Mouse (Mus musculus): ENCODE measurements around the gene Mfsd1.

DNA sequence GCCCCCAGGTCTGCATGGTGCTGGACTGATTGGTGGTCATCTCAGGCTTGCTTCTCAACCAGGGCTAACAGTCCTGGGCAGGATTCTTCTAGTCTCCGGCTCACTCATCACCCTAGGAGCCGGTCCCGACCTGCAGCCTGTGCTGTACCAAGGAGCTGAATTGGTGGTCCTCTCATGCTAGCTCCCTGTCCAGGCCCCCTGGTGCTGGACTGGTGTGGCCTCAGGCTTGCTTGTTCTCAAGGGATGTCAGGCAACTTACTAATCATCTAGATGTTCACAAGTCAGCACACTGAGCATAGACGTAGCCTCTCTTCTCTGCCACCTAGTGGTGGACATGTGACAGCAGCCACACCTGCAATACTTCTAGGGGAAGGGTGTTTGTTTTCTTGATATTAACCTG is 9.6 kb upstream of the Mfsd1 start:
- TF ChIP-seq POLR2A (IDR thresholded peaks at IDR 0.05; ENCODE audit: control insufficient read depth, extremely low read depth, insufficient read depth, low read length, poor library complexity) (no peak), CTCF (IDR thresholded peaks at IDR 0.05; ENCODE audit: borderline replicate concordance, control insufficient read depth, extremely low read depth, insufficient read depth, low read length, poor library complexity) (0 out of 2 replicates have a peak, but pooled peaks have one; percentile 35)

All from thymus, adult 2 months (tissue).